Mouse (Mus musculus): ENCODE results near the gene Gm17545. TPM values are rescaled to one million over a fixed set of nuclear protein-coding genes. Genes with fewer than 3 reads are reported as not detected.

Gene Gm17545
- polyA plus RNA-seq, 1 experiment from 2014 or later, result not detected

DNA sequence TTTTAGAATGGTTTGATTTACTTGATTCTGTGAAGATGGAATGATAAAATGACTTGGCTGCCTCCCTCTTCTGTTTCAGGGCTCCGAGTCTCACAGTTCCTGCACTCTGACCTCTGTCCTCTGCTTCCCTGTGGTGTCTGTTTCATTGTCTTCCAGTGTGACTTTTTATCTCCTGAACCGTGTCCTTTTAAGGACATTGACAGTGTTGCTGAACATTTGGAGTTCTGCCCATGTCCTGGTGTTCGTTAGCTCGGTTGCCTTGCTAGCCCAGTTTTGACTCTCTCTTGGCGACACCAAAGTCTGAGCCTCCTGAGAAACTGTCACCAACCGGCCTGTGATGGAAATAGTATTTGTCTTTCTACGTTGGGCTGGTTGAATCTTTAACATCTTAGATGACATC, 33.6 kb upstream of the Gm17545 start:
- ATAC-seq, result no peak
- no peak overlapping the region for H3K4me2 ChIP-seq (ENCODE audit: low read depth, low read length)
- H3K9me3 ChIP-seq (ENCODE audit: control insufficient read depth, low read length), result no peaks in the 10 kb centered on the region
- WGBS, result 56% methylated on average over 7 of the region's 7 CpGs
- no peaks in the 10 kb centered on the region for H3K27me3 ChIP-seq (replicated peaks; ENCODE audit: control insufficient read depth, insufficient read depth, low read length)
- no peaks in the 10 kb centered on the region for H3K36me3 ChIP-seq (ENCODE audit: control insufficient read depth, insufficient read depth, low read length)
- no peak overlapping the region for H3K27ac ChIP-seq (ENCODE audit: low read length)
- H3K4me3 ChIP-seq (ENCODE audit: low read length), result no peak overlapping the region
- no peaks in the 10 kb centered on the region for H3K4me1 ChIP-seq (ENCODE audit: control insufficient read depth, insufficient read depth, low read length)
- no peak overlapping the region for H3K9ac ChIP-seq (ENCODE audit: low read depth, low read length)

DNA sequence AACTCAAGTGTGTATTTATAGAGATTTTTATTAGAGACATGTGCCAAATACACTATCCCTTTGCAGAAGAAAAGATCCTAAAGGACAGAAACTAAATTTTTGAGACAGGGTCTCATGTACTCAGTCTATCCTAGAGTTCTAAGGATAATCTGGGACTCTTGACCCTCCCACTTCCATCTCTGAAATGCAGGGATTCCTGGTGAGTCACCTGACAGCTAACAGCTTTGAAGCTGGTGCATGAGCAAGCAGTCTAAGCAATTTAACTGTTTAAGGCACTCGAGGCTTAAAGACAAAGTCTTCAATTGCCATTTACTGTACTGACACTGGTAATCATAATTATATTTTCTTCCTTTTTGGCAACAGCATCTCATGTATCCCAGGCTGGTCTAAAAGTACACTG, 31.5 kb upstream of the Gm17545 start:
- WGBS, result 42% methylated on average over 1 of the region's 1 CpGs

DNA sequence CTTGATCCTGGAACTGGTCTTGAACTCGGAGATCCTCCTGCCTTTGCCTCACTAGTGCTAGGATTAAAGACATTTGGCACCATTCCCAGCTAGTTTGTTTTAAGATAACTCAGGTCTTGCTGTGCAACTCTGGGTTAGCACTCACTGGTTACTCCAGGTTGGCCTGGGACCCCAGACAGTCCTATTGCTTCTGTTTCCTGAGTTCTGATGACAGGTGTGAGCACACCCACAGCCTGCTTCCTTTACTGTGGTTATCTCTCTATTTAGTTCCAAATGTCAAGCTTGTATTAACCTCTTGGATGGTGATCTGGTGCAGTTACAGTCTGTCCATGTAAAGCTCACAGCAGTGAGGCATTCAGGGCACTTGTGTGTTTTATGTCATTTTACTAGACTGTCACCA, 30.6 kb upstream of the Gm17545 start:
- WGBS, result 70% methylated on average over 1 of the region's 1 CpGs
- no peaks in the 10 kb centered on the region for H3K9me3 ChIP-seq (ENCODE audit: control insufficient read depth, low read length)
- no peak overlapping the region for H3K27ac ChIP-seq (ENCODE audit: low read length)
- H3K4me1 ChIP-seq (ENCODE audit: control insufficient read depth, insufficient read depth, low read length), result no peaks in the 10 kb centered on the region
- ATAC-seq, result no peak
- H3K4me3 ChIP-seq (ENCODE audit: low read length), result no peak overlapping the region
- no peaks in the 10 kb centered on the region for H3K36me3 ChIP-seq (ENCODE audit: control insufficient read depth, insufficient read depth, low read length)
- H3K9ac ChIP-seq (ENCODE audit: low read depth, low read length), result no peak overlapping the region
- H3K4me2 ChIP-seq (ENCODE audit: low read depth, low read length), result no peak overlapping the region
- no peaks in the 10 kb centered on the region for H3K27me3 ChIP-seq (replicated peaks; ENCODE audit: control insufficient read depth, insufficient read depth, low read length)

More for the DNA sequence above, 31.5 kb upstream of the Gm17545 start:
- H3K9ac ChIP-seq (ENCODE audit: low read depth, low read length), result no peak overlapping the region
- no peak for ATAC-seq
- H3K9me3 ChIP-seq (ENCODE audit: control insufficient read depth, low read length), result no peaks in the 10 kb centered on the region
- H3K4me1 ChIP-seq (ENCODE audit: control insufficient read depth, insufficient read depth, low read length), result no peaks in the 10 kb centered on the region
- H3K4me3 ChIP-seq (ENCODE audit: low read length), result no peak overlapping the region
- H3K27me3 ChIP-seq (replicated peaks; ENCODE audit: control insufficient read depth, insufficient read depth, low read length), result no peaks in the 10 kb centered on the region
- H3K4me2 ChIP-seq (ENCODE audit: low read depth, low read length), result no peak overlapping the region
- no peaks in the 10 kb centered on the region for H3K36me3 ChIP-seq (ENCODE audit: control insufficient read depth, insufficient read depth, low read length)
- no peak overlapping the region for H3K27ac ChIP-seq (ENCODE audit: low read length)

DNA sequence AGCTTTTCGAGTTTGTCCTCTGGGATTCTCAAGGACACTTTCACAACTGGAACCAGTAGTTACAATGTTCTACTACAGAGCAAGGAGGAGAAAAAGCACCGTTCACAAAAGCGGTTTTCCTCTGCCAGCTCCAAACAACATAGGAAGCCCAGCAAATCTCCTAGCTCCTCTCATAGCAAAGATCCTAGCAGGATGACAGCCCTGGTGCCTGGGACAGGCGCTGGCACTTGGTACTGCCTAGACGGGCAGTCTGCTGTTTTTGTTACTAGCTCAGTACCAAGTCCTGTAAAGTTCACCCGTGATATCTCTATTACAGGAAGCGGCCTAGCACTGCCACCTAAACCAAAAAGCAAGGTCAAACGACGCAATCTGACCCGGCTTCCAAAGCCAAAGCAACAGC, 29.9 kb upstream of the Gm17545 start:
- H3K36me3 ChIP-seq (ENCODE audit: control insufficient read depth, insufficient read depth, low read length), result no peaks in the 10 kb centered on the region
- no peak overlapping the region for H3K27ac ChIP-seq (ENCODE audit: low read length)
- WGBS, result 70% methylated on average over 10 of the region's 10 CpGs
- no peak overlapping the region for H3K4me2 ChIP-seq (ENCODE audit: low read depth, low read length)
- ATAC-seq, result no peak
- no peaks in the 10 kb centered on the region for H3K27me3 ChIP-seq (replicated peaks; ENCODE audit: control insufficient read depth, insufficient read depth, low read length)
- H3K9ac ChIP-seq (ENCODE audit: low read depth, low read length), result no peak overlapping the region
- no peaks in the 10 kb centered on the region for H3K4me1 ChIP-seq (ENCODE audit: control insufficient read depth, insufficient read depth, low read length)
- no peak overlapping the region for H3K4me3 ChIP-seq (ENCODE audit: low read length)
- no peaks in the 10 kb centered on the region for H3K9me3 ChIP-seq (ENCODE audit: control insufficient read depth, low read length)

DNA sequence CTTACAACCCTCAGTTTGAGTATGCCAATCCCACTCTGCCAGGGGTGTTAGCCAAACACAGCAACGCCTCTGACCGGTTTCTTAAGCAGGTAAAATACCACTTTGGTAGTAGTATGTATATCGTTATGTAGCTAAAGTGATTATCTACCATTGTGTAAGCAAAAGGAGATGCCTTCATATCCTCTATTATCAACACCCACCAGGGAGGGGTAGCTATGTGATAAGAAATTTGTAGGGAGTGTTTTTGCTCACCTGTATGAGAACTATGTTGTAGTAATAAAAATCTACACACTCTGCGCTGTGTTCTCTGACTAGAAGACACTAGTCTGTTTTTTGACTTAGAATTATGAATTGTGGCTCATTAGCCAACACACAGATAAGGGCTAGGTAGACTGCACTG, 29.4 kb upstream of the Gm17545 start:
- no peak overlapping the region for H3K9ac ChIP-seq (ENCODE audit: low read depth, low read length)
- no peaks in the 10 kb centered on the region for H3K27me3 ChIP-seq (replicated peaks; ENCODE audit: control insufficient read depth, insufficient read depth, low read length)
- no peaks in the 10 kb centered on the region for H3K36me3 ChIP-seq (ENCODE audit: control insufficient read depth, insufficient read depth, low read length)
- no peaks in the 10 kb centered on the region for H3K4me1 ChIP-seq (ENCODE audit: control insufficient read depth, insufficient read depth, low read length)
- H3K4me2 ChIP-seq (ENCODE audit: low read depth, low read length), result no peak overlapping the region
- no peaks in the 10 kb centered on the region for H3K9me3 ChIP-seq (ENCODE audit: control insufficient read depth, low read length)
- no peak overlapping the region for H3K27ac ChIP-seq (ENCODE audit: low read length)
- no peak overlapping the region for H3K4me3 ChIP-seq (ENCODE audit: low read length)
- WGBS, result 85% methylated on average over 4 of the region's 4 CpGs
- ATAC-seq, result no peak

DNA sequence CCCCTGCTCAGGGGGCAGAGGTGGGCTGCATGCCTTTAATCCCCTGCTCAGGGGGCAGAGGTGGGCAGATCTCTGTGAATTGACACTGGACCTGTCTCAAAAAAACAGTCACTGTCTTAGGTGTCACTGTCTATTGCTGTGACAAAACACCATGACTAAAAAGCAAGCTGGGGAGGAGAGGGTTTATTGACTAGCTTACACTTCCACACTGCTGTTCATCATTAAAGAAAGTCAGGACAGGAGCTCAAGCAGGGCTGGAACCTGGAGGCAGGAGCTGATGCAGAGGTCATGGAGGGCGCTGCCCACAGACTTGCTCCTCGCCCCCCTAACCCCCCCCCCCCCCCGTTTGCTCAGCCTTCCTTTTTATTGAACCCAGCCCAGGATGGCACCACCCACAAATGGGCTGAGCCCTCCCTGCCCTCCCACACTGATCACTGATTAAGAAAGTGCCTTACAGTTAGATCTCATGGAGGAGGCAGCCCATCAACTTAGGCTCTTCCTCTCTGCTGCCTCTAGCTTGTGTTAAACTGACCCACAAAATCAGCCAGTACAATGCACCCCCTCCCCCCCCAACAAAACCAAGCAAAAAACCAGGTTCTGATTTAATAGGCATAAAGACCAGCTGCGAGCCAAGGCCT, 25.9 kb upstream of the Gm17545 start:
- 61% methylated on average over 3 of the region's 4 CpGs for WGBS
- Histone ChIP-seq H3K4me1 (ENCODE audit: control insufficient read depth, insufficient read depth, low read length) (no peaks in the 10 kb centered on the region), H3K36me3 (ENCODE audit: control insufficient read depth, insufficient read depth, low read length) (no peaks in the 10 kb centered on the region), H3K4me3 (ENCODE audit: low read length) (no peak overlapping the region), H3K27ac (ENCODE audit: low read length) (no peak overlapping the region), H3K9me3 (ENCODE audit: control insufficient read depth, low read length) (no peaks in the 10 kb centered on the region), H3K4me2 (ENCODE audit: low read depth, low read length) (no peak overlapping the region), H3K27me3 (replicated peaks; ENCODE audit: control insufficient read depth, insufficient read depth, low read length) (no peaks in the 10 kb centered on the region), H3K9ac (ENCODE audit: low read depth, low read length) (no peak overlapping the region)
- no peak for ATAC-seq

DNA sequence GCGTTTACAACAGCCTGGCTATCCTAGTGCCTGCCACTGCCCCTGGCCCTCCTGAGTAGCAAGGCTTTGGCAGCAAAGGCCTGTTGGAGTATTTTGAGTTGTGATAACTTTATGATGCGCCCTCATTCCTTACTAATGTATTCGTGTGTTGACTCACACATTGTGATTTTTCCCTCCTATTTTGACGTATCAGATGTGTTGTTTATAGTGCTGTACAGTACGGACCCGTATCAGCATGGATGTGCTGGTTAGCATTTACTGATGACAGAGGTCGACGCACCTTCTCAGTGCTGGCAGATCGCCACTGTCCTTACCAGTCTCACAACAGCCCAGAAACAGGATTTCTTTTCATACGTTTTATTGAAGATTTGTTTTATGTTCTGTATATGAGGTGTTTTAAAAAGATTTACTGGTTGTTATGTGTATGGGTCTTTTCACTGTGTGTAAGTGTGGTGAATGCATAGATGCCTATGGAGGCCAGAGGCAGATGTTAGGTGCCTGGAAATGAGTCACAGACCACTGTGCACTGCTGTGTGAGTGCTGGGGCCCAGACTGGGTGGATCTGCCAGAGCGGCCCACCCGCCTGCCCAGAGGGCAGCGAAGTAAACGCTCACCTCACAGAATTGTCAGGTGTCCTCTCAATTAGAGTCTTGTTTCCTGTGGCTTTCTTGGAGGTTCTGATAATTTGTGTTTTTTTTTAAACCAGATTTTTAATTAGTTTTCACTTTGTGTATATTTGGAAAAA, 25.3 kb upstream of the Gm17545 start:
- Histone ChIP-seq H3K36me3 (ENCODE audit: control insufficient read depth, insufficient read depth, low read length) (no peaks in the 10 kb centered on the region), H3K27me3 (replicated peaks; ENCODE audit: control insufficient read depth, insufficient read depth, low read length) (no peaks in the 10 kb centered on the region), H3K27ac (ENCODE audit: low read length) (no peak overlapping the region), H3K9ac (ENCODE audit: low read depth, low read length) (no peak overlapping the region), H3K4me1 (ENCODE audit: control insufficient read depth, insufficient read depth, low read length) (no peaks in the 10 kb centered on the region), H3K4me3 (ENCODE audit: low read length) (no peak overlapping the region), H3K9me3 (ENCODE audit: control insufficient read depth, low read length) (no peaks in the 10 kb centered on the region), H3K4me2 (ENCODE audit: low read depth, low read length) (no peak overlapping the region)
- WGBS, result 66% methylated on average over 14 of the region's 14 CpGs
- no peak for ATAC-seq

DNA sequence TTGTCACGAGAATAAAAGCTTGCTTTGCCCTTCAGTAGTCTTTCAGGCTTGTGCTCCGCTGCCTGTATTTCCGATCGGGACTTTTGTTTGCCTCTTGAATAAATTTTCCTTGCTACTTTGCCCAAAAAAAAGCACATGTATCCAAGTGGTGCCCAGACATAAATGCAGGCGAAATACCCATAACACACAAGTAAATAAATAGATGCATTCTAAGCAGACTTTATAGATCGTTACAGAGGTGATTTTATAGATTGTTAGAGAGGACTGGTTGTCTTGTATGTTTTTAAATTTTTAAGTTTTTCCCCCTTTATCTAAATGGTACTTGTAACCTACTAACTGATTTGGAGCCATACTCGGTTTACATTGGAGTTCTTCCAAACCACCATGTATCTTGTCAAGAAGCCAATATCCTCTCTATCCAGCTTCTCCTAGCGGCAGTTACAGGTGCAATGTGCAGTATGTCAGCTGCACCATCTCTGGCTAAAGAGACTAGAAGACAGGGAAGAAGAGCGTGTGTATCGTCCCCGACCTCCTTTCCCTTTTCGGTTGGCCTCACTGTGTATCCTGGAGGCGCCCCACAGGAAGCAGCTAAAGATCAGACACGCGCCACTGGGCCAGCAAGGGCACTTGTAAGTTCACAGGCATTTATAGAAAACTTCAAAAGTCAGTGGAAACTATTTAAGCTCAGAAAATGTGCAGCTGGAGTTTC, 24.4 kb upstream of the Gm17545 start:
- H3K4me1 ChIP-seq (ENCODE audit: control insufficient read depth, insufficient read depth, low read length), result no peaks in the 10 kb centered on the region
- H3K4me3 ChIP-seq (ENCODE audit: low read length), result no peak overlapping the region
- H3K27me3 ChIP-seq (replicated peaks; ENCODE audit: control insufficient read depth, insufficient read depth, low read length), result no peaks in the 10 kb centered on the region
- H3K9me3 ChIP-seq (ENCODE audit: control insufficient read depth, low read length), result no peaks in the 10 kb centered on the region
- no peaks in the 10 kb centered on the region for H3K36me3 ChIP-seq (ENCODE audit: control insufficient read depth, insufficient read depth, low read length)
- H3K27ac ChIP-seq (ENCODE audit: low read length), result no peak overlapping the region
- no peak overlapping the region for H3K4me2 ChIP-seq (ENCODE audit: low read depth, low read length)
- ATAC-seq, result no peak
- no peak overlapping the region for H3K9ac ChIP-seq (ENCODE audit: low read depth, low read length)
- 51% methylated on average over 15 of the region's 15 CpGs for WGBS

DNA sequence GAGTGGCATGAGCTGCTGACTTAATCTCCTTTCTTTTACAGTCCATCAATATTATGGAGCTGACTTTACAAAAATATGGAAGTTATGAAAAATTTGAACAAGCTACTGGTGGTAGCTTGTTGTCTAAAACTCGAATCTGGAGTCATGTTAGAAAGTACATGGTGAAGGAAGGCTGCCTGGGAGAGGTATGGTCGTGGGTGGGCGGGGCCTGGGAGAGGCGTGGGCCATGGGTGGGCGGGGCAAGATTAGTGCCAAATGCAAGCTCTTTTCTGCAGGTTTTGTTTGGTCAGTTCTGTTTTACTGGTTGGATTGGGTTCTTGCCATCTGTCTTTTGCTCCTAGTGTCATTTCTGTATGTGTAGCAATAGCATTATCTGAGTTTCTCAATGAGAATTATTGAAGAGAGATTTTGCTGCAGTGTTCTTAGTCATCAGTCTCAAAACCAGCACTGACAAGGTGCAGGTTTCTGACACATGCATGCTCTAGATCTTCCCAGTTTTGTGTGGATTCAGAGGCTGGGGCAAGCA, 23.7 kb upstream of the Gm17545 start:
- no peaks in the 10 kb centered on the region for H3K4me1 ChIP-seq (ENCODE audit: control insufficient read depth, insufficient read depth, low read length)
- H3K27me3 ChIP-seq (replicated peaks; ENCODE audit: control insufficient read depth, insufficient read depth, low read length), result no peaks in the 10 kb centered on the region
- no peak overlapping the region for H3K27ac ChIP-seq (ENCODE audit: low read length)
- 34% methylated on average over 5 of the region's 5 CpGs for WGBS
- no peak overlapping the region for H3K9ac ChIP-seq (ENCODE audit: low read depth, low read length)
- no peak overlapping the region for H3K4me3 ChIP-seq (ENCODE audit: low read length)
- no peaks in the 10 kb centered on the region for H3K36me3 ChIP-seq (ENCODE audit: control insufficient read depth, insufficient read depth, low read length)
- no peaks in the 10 kb centered on the region for H3K9me3 ChIP-seq (ENCODE audit: control insufficient read depth, low read length)
- no peak overlapping the region for H3K4me2 ChIP-seq (ENCODE audit: low read depth, low read length)
- ATAC-seq, result no peak

All from intestine, embryonic 16.5 days (tissue).